Mouse (Mus musculus) ES-Bruce4 (cell line): ENCODE data around the gene Col4a4.

ENCODE experiments used
- CTCF ChIP-seq: IDR thresholded peaks from one replicate; pipeline ENCODE4 v1.8.1; 2011; ENCODE audit warnings: low read depth, low read length
- POLR2A ChIP-seq: IDR thresholded peaks from one replicate; pipeline ENCODE4 v1.8.1; 2011; ENCODE audit warnings: low read length; ENCODE audit not compliant: insufficient read depth

- TF ChIP-seq CTCF (no peak), POLR2A (no peak)
Measured at GRCm38 (mm10) chr1:82479696-82480487, 106.8 kb downstream of the Col4a4 start.
